Mouse (Mus musculus) stomach, postnatal 0 days (tissue): ENCODE results near the gene Gm4756.

Source experiments
- CTCF ChIP-seq: IDR thresholded peaks from 2 replicates; pipeline ENCODE4 v1.5.1; 2016; ENCODE audit warnings: antibody characterized with exemption, low read depth, mild to moderate bottlenecking, moderate library complexity
- EP300 ChIP-seq: optimal IDR thresholded peaks from 2 replicates; pipeline ENCODE3; 2016; ENCODE audit warnings: antibody characterized with exemption

DNA sequence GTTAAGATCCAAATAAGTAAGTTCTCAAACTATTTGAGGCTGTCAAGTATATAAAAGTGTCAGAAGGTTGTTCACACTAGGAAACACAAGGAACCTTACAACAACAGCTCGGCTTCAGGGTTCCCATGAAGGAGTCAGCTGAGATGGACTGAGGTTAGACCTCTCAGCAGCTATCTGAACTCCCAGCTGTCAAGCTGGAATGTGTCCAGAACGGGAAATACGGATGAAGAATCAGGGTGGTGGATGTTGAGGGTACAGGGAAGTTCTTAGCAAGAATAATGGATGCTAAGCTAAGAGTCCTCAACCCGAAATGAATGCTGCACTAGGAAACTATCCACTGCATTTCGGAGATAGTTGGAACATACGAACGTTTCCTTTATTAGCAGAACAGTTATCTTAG, 117.2 kb downstream of the Gm4756 start:
- TF ChIP-seq CTCF (no peak), EP300 (no peak)
